Mouse (Mus musculus) left cerebral cortex, postnatal 36 days (tissue): ENCODE data around the gene Arhgef39. TPM values are rescaled to one million over a fixed set of nuclear protein-coding genes. Genes with fewer than 3 reads are reported as not detected.
A peak's percentile ranks its signal among the peaks of the same experiment; 100 is the strongest.

Source experiments
- DNase-seq, 2 experiments: peaks; one replicate each; pipeline ENCODE4 v3.0.0; 2021 to 2022; ENCODE audit warnings: low spot score in 2 of 2, mixed read lengths in 1 of 2
- intact Hi-C: fragments of 180-260 bp; cut with DNase I; formaldehyde crosslinking; loops from one replicate; pipeline ENCODE4 v1.15.1; 2025
- total RNA-seq, 2 experiments: library from RNA; stranded (reverse); gene quantifications; 2 replicates each; pipeline ENCODE4 v1.2.3; 2021

The Arhgef39 gene
- total RNA-seq = under 1 TPM; 0.70 to 0.79 TPM

- DNase-seq = peak; percentile 67 to 72
- intact Hi-C loops = no loop called here
These were observed at the start of gene Arhgef39 for GRCm38 (mm10) chr4:43499407-43500333. TSS of gene Arhgef39 (minus strand) at chr4:43499695.

GRCm38 (mm10) chr4:43549055-43549454 lies 49.6 kb upstream of the Arhgef39 start:
- intact Hi-C loops = no loop called here
- no peak for DNase-seq

GRCm38 (mm10) chr4:43547160-43547559 lies 47.7 kb upstream of the Arhgef39 start:
- intact Hi-C loops = no loop called here
- DNase-seq = no peak

GRCm38 (mm10) chr4:43546375-43547047 lies 47.0 kb upstream of the Arhgef39 start:
- DNase-seq = no peak
- intact Hi-C loops = no loop called here

GRCm38 (mm10) chr4:43542044-43542443 lies 42.5 kb upstream of the Arhgef39 start:
- intact Hi-C loops = no loop called here
- no peak for DNase-seq

- no peak for DNase-seq
- intact Hi-C loops = no loop called here
These were observed 36.5 kb upstream of the Arhgef39 start for GRCm38 (mm10) chr4:43536031-43536430.

GRCm38 (mm10) chr4:43535628-43536027 lies 36.1 kb upstream of the Arhgef39 start:
- no peak for DNase-seq
- intact Hi-C loops = no loop called here

GRCm38 (mm10) chr4:43533270-43533669 lies 33.8 kb upstream of the Arhgef39 start:
- DNase-seq = no peak
- intact Hi-C loops = no loop called here

GRCm38 (mm10) chr4:43530581-43530980 lies 31.1 kb upstream of the Arhgef39 start:
- DNase-seq = peak; percentile 63 to 69
- intact Hi-C loops = no loop called here

- no peak for DNase-seq
- intact Hi-C loops = no loop called here
These were observed 30.6 kb upstream of the Arhgef39 start for GRCm38 (mm10) chr4:43530081-43530501.

GRCm38 (mm10) chr4:43528487-43528886 lies 29.0 kb upstream of the Arhgef39 start:
- no peak for DNase-seq
- intact Hi-C loops = no loop called here

- intact Hi-C loops = no loop called here
- DNase-seq = no peak
These were observed 28.4 kb upstream of the Arhgef39 start for GRCm38 (mm10) chr4:43527880-43528279.

- intact Hi-C loops = no loop called here
- peak; percentile 80 to 86 for DNase-seq
These were observed 20.5 kb upstream of the Arhgef39 start for GRCm38 (mm10) chr4:43519956-43520355.

- DNase-seq = no peak
- intact Hi-C loops = no loop called here
These were observed 20.1 kb upstream of the Arhgef39 start for GRCm38 (mm10) chr4:43519551-43519950.

GRCm38 (mm10) chr4:43515764-43516708 lies 16.5 kb upstream of the Arhgef39 start:
- intact Hi-C loops = no loop called here
- no peak for DNase-seq

- intact Hi-C loops = no loop called here
- no peak for DNase-seq
These were observed 14.3 kb upstream of the Arhgef39 start for GRCm38 (mm10) chr4:43513791-43514190.

GRCm38 (mm10) chr4:43513300-43513699 lies 13.8 kb upstream of the Arhgef39 start:
- intact Hi-C loops = no loop called here
- no peak for DNase-seq

GRCm38 (mm10) chr4:43512653-43513052 lies 13.2 kb upstream of the Arhgef39 start:
- no peak for DNase-seq
- intact Hi-C loops = no loop called here

- DNase-seq = no peak
- intact Hi-C loops = no loop called here
These were observed 12.4 kb upstream of the Arhgef39 start for GRCm38 (mm10) chr4:43511675-43512454.
